Mouse (Mus musculus): Measurements from ENCODE around the gene Fam217b. TPM values are rescaled to one million over a fixed set of nuclear protein-coding genes. Genes with fewer than 3 reads are reported as not detected.
A peak's percentile ranks its signal among the peaks of the same experiment; 100 is the strongest.

The Fam217b gene
- polyA plus RNA-seq, 1 experiment = 20.9 TPM

DNA sequence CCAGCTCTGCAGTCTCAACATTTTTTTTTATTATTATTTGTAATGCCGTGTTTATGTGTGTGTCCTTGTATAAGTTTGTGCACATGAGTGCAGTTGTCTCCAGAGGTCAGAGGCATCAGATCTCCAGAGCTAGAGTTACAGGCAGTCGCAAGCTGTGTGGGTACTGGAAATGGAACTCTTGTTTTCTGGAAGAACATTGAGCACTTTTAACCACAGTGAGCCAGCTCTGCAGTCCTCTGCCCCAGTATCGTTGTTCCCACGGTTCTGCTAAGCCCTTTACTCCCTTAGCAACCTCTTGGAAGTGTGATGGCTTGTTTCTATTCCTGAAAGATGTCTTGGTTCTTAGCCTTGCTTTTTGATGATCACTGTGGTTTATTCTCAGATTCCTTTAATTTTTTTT lies 35.1 kb downstream of the Fam217b start:
- Histone ChIP-seq H3K27me3 (ENCODE audit: control insufficient read depth, insufficient read depth, low read length) (no peaks in the 10 kb centered on the region), H3K4me1 (ENCODE audit: control insufficient read depth, insufficient read depth, low read length) (no peaks in the 10 kb centered on the region), H3K4me3 (replicated peaks; ENCODE audit: insufficient read depth, low read depth, low read length) (no peak overlapping the region), H3K27ac (ENCODE audit: insufficient read depth, low read length) (no peak overlapping the region)
- TF ChIP-seq POLR2A (IDR thresholded peaks at IDR 0.05; ENCODE audit: borderline replicate concordance, insufficient read depth, low read length) (no peak), CTCF (IDR thresholded peaks at IDR 0.05; ENCODE audit: borderline replicate concordance, insufficient read depth, low read depth, low read length) (no peak)
- WGBS = 68% methylated on average over 4 of the region's 4 CpGs
- no peak for DNase-seq

GRCm38 (mm10) chr2:178450236-178450635 lies 35.9 kb downstream of the Fam217b start:
- no peak for TF ChIP-seq CTCF (IDR thresholded peaks at IDR 0.05; ENCODE audit: borderline replicate concordance, insufficient read depth, low read depth, low read length)
- TF ChIP-seq POLR2A (IDR thresholded peaks at IDR 0.05; ENCODE audit: borderline replicate concordance, insufficient read depth, low read length) = no peak
- WGBS = 22% methylated on average over 2 of the region's 2 CpGs
- no peak overlapping the region for H3K4me3 ChIP-seq (replicated peaks; ENCODE audit: insufficient read depth, low read depth, low read length)

DNA sequence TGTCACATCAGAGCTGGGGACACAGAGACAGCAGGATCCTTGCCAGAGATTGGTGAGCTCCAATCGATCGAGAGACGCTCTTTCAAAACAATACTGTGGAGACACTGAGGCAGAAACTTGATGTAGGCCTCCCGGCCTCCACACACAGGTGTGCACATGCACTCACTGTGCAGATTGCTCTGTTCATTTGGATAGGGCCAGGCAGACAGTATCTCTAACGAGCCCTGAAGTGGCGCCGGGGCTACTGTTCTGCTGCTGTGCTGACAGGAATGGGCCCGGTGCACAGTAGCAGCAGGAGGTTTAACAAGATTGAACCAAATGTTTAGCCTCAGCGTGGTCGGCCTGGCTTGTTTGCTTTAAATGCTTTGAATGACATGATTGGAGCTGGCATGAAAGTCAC lies 36.6 kb downstream of the Fam217b start:
- Histone ChIP-seq H3K4me1 (ENCODE audit: control insufficient read depth, insufficient read depth, low read length) (peaks cover 5% of the 10 kb centered on the region), H3K27ac (ENCODE audit: insufficient read depth, low read length) (no peak overlapping the region), H3K27me3 (ENCODE audit: control insufficient read depth, insufficient read depth, low read length) (no peaks in the 10 kb centered on the region), H3K4me3 (replicated peaks; ENCODE audit: insufficient read depth, low read depth, low read length) (no peak overlapping the region)
- 38% methylated on average over 10 of the region's 10 CpGs for WGBS
- no peak for DNase-seq
- TF ChIP-seq POLR2A (IDR thresholded peaks at IDR 0.05; ENCODE audit: borderline replicate concordance, insufficient read depth, low read length) (no peak), CTCF (IDR thresholded peaks at IDR 0.05; ENCODE audit: borderline replicate concordance, insufficient read depth, low read depth, low read length) (no peak)

More at GRCm38 (mm10) chr2:178450236-178450635, 35.9 kb downstream of the Fam217b start:
- DNase-seq = no peak
- Histone ChIP-seq H3K4me1 (ENCODE audit: control insufficient read depth, insufficient read depth, low read length) (peaks cover 2% of the 10 kb centered on the region), H3K27ac (ENCODE audit: insufficient read depth, low read length) (no peak overlapping the region), H3K27me3 (ENCODE audit: control insufficient read depth, insufficient read depth, low read length) (no peaks in the 10 kb centered on the region)

- Histone ChIP-seq H3K27ac (ENCODE audit: insufficient read depth, low read length) (no peak overlapping the region), H3K4me3 (replicated peaks; ENCODE audit: insufficient read depth, low read depth, low read length) (no peak overlapping the region), H3K27me3 (ENCODE audit: control insufficient read depth, insufficient read depth, low read length) (no peaks in the 10 kb centered on the region), H3K4me1 (ENCODE audit: control insufficient read depth, insufficient read depth, low read length) (peaks cover 5% of the 10 kb centered on the region)
- 7% methylated on average over 17 of the region's 17 CpGs for WGBS
- TF ChIP-seq CTCF (IDR thresholded peaks at IDR 0.05; ENCODE audit: borderline replicate concordance, insufficient read depth, low read depth, low read length) (no peak), POLR2A (IDR thresholded peaks at IDR 0.05; ENCODE audit: borderline replicate concordance, insufficient read depth, low read length) (no peak)
- DNase-seq = peak; percentile 5 to 11
These were observed 40.6 kb downstream of the Fam217b start for GRCm38 (mm10) chr2:178454664-178455516.

- 94% methylated on average over 6 of the region's 6 CpGs for WGBS
- TF ChIP-seq POLR2A (IDR thresholded peaks at IDR 0.05; ENCODE audit: borderline replicate concordance, insufficient read depth, low read length) = no peak
- Histone ChIP-seq H3K4me3 (replicated peaks; ENCODE audit: insufficient read depth, low read depth, low read length) (no peak overlapping the region), H3K4me1 (ENCODE audit: control insufficient read depth, insufficient read depth, low read length) (peaks cover 5% of the 10 kb centered on the region), H3K27me3 (ENCODE audit: control insufficient read depth, insufficient read depth, low read length) (no peaks in the 10 kb centered on the region), H3K27ac (ENCODE audit: insufficient read depth, low read length) (no peak overlapping the region)
- no peak for DNase-seq
These were observed 43.1 kb downstream of the Fam217b start for GRCm38 (mm10) chr2:178457414-178457813.

- WGBS = 59% methylated on average over 5 of the region's 5 CpGs
- Histone ChIP-seq H3K4me1 (ENCODE audit: control insufficient read depth, insufficient read depth, low read length) (peaks cover 2% of the 10 kb centered on the region), H3K27me3 (ENCODE audit: control insufficient read depth, insufficient read depth, low read length) (no peaks in the 10 kb centered on the region), H3K4me3 (replicated peaks; ENCODE audit: insufficient read depth, low read depth, low read length) (no peak overlapping the region), H3K27ac (ENCODE audit: insufficient read depth, low read length) (no peak overlapping the region)
- no peak for DNase-seq
- no peak for TF ChIP-seq POLR2A (IDR thresholded peaks at IDR 0.05; ENCODE audit: borderline replicate concordance, insufficient read depth, low read length)
- no peak for TF ChIP-seq CTCF (IDR thresholded peaks at IDR 0.05; ENCODE audit: borderline replicate concordance, insufficient read depth, low read depth, low read length)
These were observed 46.0 kb downstream of the Fam217b start for GRCm38 (mm10) chr2:178460353-178460752.

GRCm38 (mm10) chr2:178471546-178472480 lies 57.5 kb downstream of the Fam217b start:
- no peak for TF ChIP-seq POLR2A (IDR thresholded peaks at IDR 0.05; ENCODE audit: borderline replicate concordance, insufficient read depth, low read length)
- TF ChIP-seq CTCF (IDR thresholded peaks at IDR 0.05; ENCODE audit: borderline replicate concordance, insufficient read depth, low read depth, low read length) = no peak
- Histone ChIP-seq H3K27me3 (ENCODE audit: control insufficient read depth, insufficient read depth, low read length) (no peaks in the 10 kb centered on the region), H3K4me1 (ENCODE audit: control insufficient read depth, insufficient read depth, low read length) (no peaks in the 10 kb centered on the region), H3K27ac (ENCODE audit: insufficient read depth, low read length) (no peak overlapping the region), H3K4me3 (replicated peaks; ENCODE audit: insufficient read depth, low read depth, low read length) (no peak overlapping the region)
- DNase-seq = no peak
- WGBS = 74% methylated on average over 17 of the region's 17 CpGs
